Mouse (Mus musculus) hindbrain, embryonic 15.5 days (tissue): ENCODE results near the gene Prkcg. TPM values are rescaled to one million over a fixed set of nuclear protein-coding genes. Genes with fewer than 3 reads are reported as not detected.

ENCODE experiments used
- ATAC-seq: fragments of 200-750 bp; cut with Nextera tagmentation; 2 replicates; pipeline ENCODE4 v1.8.0; 2017; ENCODE audit warnings: low read depth, moderate number of reproducible peaks, moderate TSS enrichment; ENCODE audit not compliant: low FRiP score
- H3K27ac ChIP-seq: fragments of 300-500 bp; sonication (generic); replicated peaks from 2 replicates; pipeline ENCODE4 v1.5.1; 2015; ENCODE audit warnings: mild to moderate bottlenecking, inconsistent platforms
- H3K27me3 ChIP-seq: fragments of 300-500 bp; sonication (generic); 2 replicates; pipeline ENCODE4 v1.6.1; 2015; ENCODE audit warnings: control low read depth, inconsistent platforms
- H3K36me3 ChIP-seq: fragments of 300-500 bp; sonication (generic); 2 replicates; pipeline ENCODE4 v1.6.1; 2015; ENCODE audit warnings: control low read depth, inconsistent platforms
- H3K4me1 ChIP-seq: fragments of 300-500 bp; sonication (generic); replicated peaks from 2 replicates; pipeline ENCODE4 v1.6.1; 2015; ENCODE audit warnings: control low read depth, inconsistent platforms
- H3K4me2 ChIP-seq: fragments of 300-500 bp; sonication (generic); 2 replicates; pipeline ENCODE4 v1.6.1; 2015; ENCODE audit warnings: moderate library complexity, mild to moderate bottlenecking, inconsistent platforms
- H3K4me3 ChIP-seq: fragments of 300-500 bp; sonication (generic); 2 replicates; pipeline ENCODE4 v1.5.1; 2015; ENCODE audit warnings: mild to moderate bottlenecking, inconsistent platforms
- H3K9ac ChIP-seq: fragments of 300-500 bp; sonication (generic); 2 replicates; pipeline ENCODE4 v1.6.1; 2015; ENCODE audit warnings: inconsistent platforms
- H3K9me3 ChIP-seq: fragments of 300-500 bp; sonication (generic); 2 replicates; pipeline ENCODE4 v1.6.1; 2016; ENCODE audit warnings: control low read depth, inconsistent platforms
- WGBS: fragments of 180-500 bp; shearing (Covaris S2); methylation state at CpG from one replicate; pipeline ENCODE4 v1.1.7; 2015; 5-methylcytosine and 5-hydroxymethylcytosine counted together
- polyA plus RNA-seq: library from polyadenylated mRNA; unstranded; fragments of >200 nt; fragmentation: Nextera tagmentation; extraction: Ambion mirVana; gene quantifications from 2 replicates; pipeline ENCODE4 v1.2.1, GENCODE M21; 2015

The Prkcg gene
- polyA plus RNA-seq, 1 experiment from 2014 or later, result 2.1 TPM

- Histone ChIP-seq H3K4me2 (no peak overlapping the region), H3K4me1 (peaks cover 8% of the 10 kb centered on the region; the same call in 1 of the 2 replicates), H3K36me3 (no peaks in the 10 kb centered on the region), H3K27ac (no peak overlapping the region), H3K9me3 (no peaks in the 10 kb centered on the region), H3K9ac (no peak overlapping the region), H3K4me3 (no peak overlapping the region), H3K27me3 (0 out of 2 replicates have a peak, but pooled peaks cover 4% of the 10 kb centered on the region)
- no peak for ATAC-seq
- 71% methylated on average over 4 of the region's 4 CpGs for WGBS
Measured at GRCm38 (mm10) chr7:3370407-3370806, 81.4 kb downstream of the Prkcg start.

DNA sequence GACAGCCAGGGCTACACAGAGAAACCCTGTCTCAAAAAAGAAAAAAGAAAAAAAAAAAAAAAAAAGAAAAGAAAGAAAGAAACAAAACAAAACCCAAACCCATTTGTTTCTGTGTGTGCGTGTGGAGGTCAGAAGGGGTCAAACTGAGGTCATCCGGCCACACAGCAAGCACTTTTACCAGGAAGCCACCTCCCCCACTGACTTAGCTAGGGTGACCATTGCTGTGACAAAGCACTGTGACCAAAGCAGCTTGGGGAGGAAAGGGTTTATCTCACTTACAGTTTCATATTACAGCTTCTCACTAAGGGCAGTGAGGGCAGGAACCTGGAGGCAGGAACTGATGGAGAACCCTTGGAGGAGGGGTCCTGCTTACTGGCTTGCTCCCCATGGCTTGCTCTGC lies 83.4 kb downstream of the Prkcg start:
- no peak overlapping the region for H3K27ac ChIP-seq
- no peaks in the 10 kb centered on the region for H3K9me3 ChIP-seq
- no peak overlapping the region for H3K4me3 ChIP-seq
- H3K4me1 ChIP-seq, result peaks cover 5% of the 10 kb centered on the region; the same call in 1 of the 2 replicates
- H3K9ac ChIP-seq, result no peak overlapping the region
- H3K27me3 ChIP-seq, result no peaks in the 10 kb centered on the region
- no peak overlapping the region for H3K4me2 ChIP-seq
- H3K36me3 ChIP-seq, result no peaks in the 10 kb centered on the region
- no peak for ATAC-seq
- WGBS, result 51% methylated on average over 2 of the region's 2 CpGs

DNA sequence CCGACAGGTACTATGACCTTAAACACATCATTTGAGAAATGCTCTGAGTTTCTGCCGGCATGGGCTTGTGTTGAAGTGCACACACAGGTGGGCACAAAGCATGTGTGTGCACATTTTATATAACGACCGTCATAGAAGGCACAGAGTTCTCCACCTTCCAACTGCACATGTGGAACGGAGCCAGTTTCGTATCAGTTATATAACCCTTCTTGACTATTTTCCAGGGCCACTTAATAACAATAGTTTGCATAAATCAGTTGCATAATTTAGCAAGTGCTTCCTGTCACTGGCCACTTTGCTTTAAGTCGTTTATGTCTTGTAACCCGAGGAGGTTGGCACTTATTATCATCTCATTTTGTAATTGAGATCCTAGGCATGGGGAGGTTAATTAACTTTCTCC lies 84.8 kb downstream of the Prkcg start:
- H3K9me3 ChIP-seq, result no peaks in the 10 kb centered on the region
- H3K36me3 ChIP-seq, result no peaks in the 10 kb centered on the region
- WGBS, result 77% methylated on average over 8 of the region's 8 CpGs
- H3K9ac ChIP-seq, result no peak overlapping the region
- H3K27ac ChIP-seq, result no peak overlapping the region
- H3K27me3 ChIP-seq, result no peaks in the 10 kb centered on the region
- no peak overlapping the region for H3K4me3 ChIP-seq
- no peak for ATAC-seq
- no peak overlapping the region for H3K4me2 ChIP-seq
- no peaks in the 10 kb centered on the region for H3K4me1 ChIP-seq

GRCm38 (mm10) chr7:3376831-3377230 lies 87.9 kb downstream of the Prkcg start:
- no peaks in the 10 kb centered on the region for H3K9me3 ChIP-seq
- no peaks in the 10 kb centered on the region for H3K36me3 ChIP-seq
- H3K27ac ChIP-seq, result no peak overlapping the region
- H3K4me1 ChIP-seq, result no peaks in the 10 kb centered on the region
- 56% methylated on average over 4 of the region's 4 CpGs for WGBS
- no peaks in the 10 kb centered on the region for H3K27me3 ChIP-seq
- no peak for ATAC-seq
- H3K9ac ChIP-seq, result no peak overlapping the region
- H3K4me3 ChIP-seq, result no peak overlapping the region
- no peak overlapping the region for H3K4me2 ChIP-seq

Other genes starting within 250 kb of the Prkcg start
- gene AU018091, start 120.0 kb upstream of the Prkcg start, polyA plus RNA-seq, result not detected in 2 replicates
- gene Nlrp12, start 39.4 kb upstream of the Prkcg start, polyA plus RNA-seq, result 0.03 and 0.04 TPM in 2 replicates
- gene Myadm, start 99 bp upstream of the Prkcg start, polyA plus RNA-seq, result 37.8 and 40.7 TPM in 2 replicates
- 3.9 and 4.1 TPM in 2 replicates for gene Cacng7, start 43.8 kb downstream of the Prkcg start, polyA plus RNA-seq
- gene Cacng8, start 101.5 kb downstream of the Prkcg start, polyA plus RNA-seq, result 11.5 and 14.6 TPM in 2 replicates
- gene Cacng6, start 135.0 kb downstream of the Prkcg start, polyA plus RNA-seq, result 0.18 TPM in 1 of 2 replicates, not detected in the other
- gene Tarm1, start 213.4 kb downstream of the Prkcg start, polyA plus RNA-seq, result not detected in 2 replicates